Mouse (Mus musculus): ENCODE measurements around the gene Akap10. TPM values are rescaled to one million over a fixed set of nuclear protein-coding genes. Genes with fewer than 3 reads are reported as not detected.
A peak's percentile ranks its signal among the peaks of the same experiment; 100 is the strongest.

Gene Akap10
- 30.3 and 36.2 TPM in 2 replicates for total RNA-seq (2014; fragmentation: Nextera tagmentation)
- 33.3 and 34.3 TPM in 2 replicates for total RNA-seq (2017)
- polyA plus RNA-seq (2012) = 20.4 and 27.2 TPM in 2 replicates

- DNase-seq (ENCODE audit: low spot score) = peak; percentile 90
- H3K36me3 ChIP-seq (replicated peaks) = peaks cover 20% of the 10 kb centered on the region
- H3K4me3 ChIP-seq (ENCODE audit: low read depth, low read length) = peak within 1 kb of the TSS; percentile 96
- peaks cover 36% of the 10 kb centered on the region for H3K4me1 ChIP-seq (ENCODE audit: insufficient read depth, low read depth, low read length)
- no peaks in the 10 kb centered on the region for H3K27me3 ChIP-seq (ENCODE audit: insufficient read depth, low read length)
- peak; percentile 76 for ATAC-seq (ENCODE audit: extremely low read depth, insufficient number of reproducible peaks, low FRiP score, poor library complexity, severe bottlenecking)
- TF ChIP-seq TAL1 (conservative IDR thresholded peaks at IDR 0.05; ENCODE audit: low read depth, low read length) = no peak
- TF ChIP-seq POLR2AphosphoS5 (IDR thresholded peaks at IDR 0.05; ENCODE audit: insufficient replicate concordance, low read depth, low read length) = no peak
- TF ChIP-seq GATA2 (IDR thresholded peaks at IDR 0.05; ENCODE audit: borderline replicate concordance, low read depth, low read length) = no peak
- no peak for TF ChIP-seq GATA1 (IDR thresholded peaks at IDR 0.05; ENCODE audit: borderline replicate concordance, low read length)
- TF ChIP-seq CTCF (IDR thresholded peaks at IDR 0.05; ENCODE audit: low read depth, low read length) = no peak
- H3K9me3 ChIP-seq (replicated peaks) = no peaks in the 10 kb centered on the region
Observed at GRCm38 (mm10) chr11:61930098-61930517, at the start of gene Akap10. Gene Akap10, minus strand, starts transcription at chr11:61930252.

GRCm38 (mm10) chr11:61975783-61976182 lies 45.7 kb upstream of the Akap10 start:
- Histone ChIP-seq H3K4me3 (ENCODE audit: low read depth, low read length) (no peak overlapping the region), H3K9me3 (replicated peaks) (no peaks in the 10 kb centered on the region), H3K27me3 (ENCODE audit: insufficient read depth, low read length) (no peaks in the 10 kb centered on the region), H3K4me1 (ENCODE audit: insufficient read depth, low read depth, low read length) (peaks cover 21% of the 10 kb centered on the region), H3K36me3 (replicated peaks) (no peaks in the 10 kb centered on the region)
- no peak for ATAC-seq (ENCODE audit: extremely low read depth, insufficient number of reproducible peaks, low FRiP score, poor library complexity, severe bottlenecking)
- DNase-seq (ENCODE audit: low spot score) = no peak
- TF ChIP-seq GATA2 (IDR thresholded peaks at IDR 0.05; ENCODE audit: borderline replicate concordance, low read depth, low read length) (no peak), TAL1 (conservative IDR thresholded peaks at IDR 0.05; ENCODE audit: low read depth, low read length) (no peak), GATA1 (IDR thresholded peaks at IDR 0.05; ENCODE audit: borderline replicate concordance, low read length) (no peak), CTCF (IDR thresholded peaks at IDR 0.05; ENCODE audit: low read depth, low read length) (no peak), POLR2AphosphoS5 (IDR thresholded peaks at IDR 0.05; ENCODE audit: insufficient replicate concordance, low read depth, low read length) (no peak)

- ATAC-seq (ENCODE audit: extremely low read depth, insufficient number of reproducible peaks, low FRiP score, poor library complexity, severe bottlenecking) (no peak), DNase-seq (ENCODE audit: low spot score) (no peak)
- H3K4me3 ChIP-seq (ENCODE audit: low read depth, low read length) = no peak overlapping the region
- H3K9me3 ChIP-seq (replicated peaks) = no peaks in the 10 kb centered on the region
- no peak for TF ChIP-seq GATA1 (IDR thresholded peaks at IDR 0.05; ENCODE audit: borderline replicate concordance, low read length)
- TF ChIP-seq POLR2AphosphoS5 (IDR thresholded peaks at IDR 0.05; ENCODE audit: insufficient replicate concordance, low read depth, low read length) = no peak
- TF ChIP-seq TAL1 (conservative IDR thresholded peaks at IDR 0.05; ENCODE audit: low read depth, low read length) = no peak
- no peak for TF ChIP-seq CTCF (IDR thresholded peaks at IDR 0.05; ENCODE audit: low read depth, low read length)
- no peak for TF ChIP-seq GATA2 (IDR thresholded peaks at IDR 0.05; ENCODE audit: borderline replicate concordance, low read depth, low read length)
- H3K27me3 ChIP-seq (ENCODE audit: insufficient read depth, low read length) = 0 out of 2 replicates have a peak, but pooled peaks cover 5% of the 10 kb centered on the region
- H3K4me1 ChIP-seq (ENCODE audit: insufficient read depth, low read depth, low read length) = peaks cover 23% of the 10 kb centered on the region
- no peaks in the 10 kb centered on the region for H3K36me3 ChIP-seq (replicated peaks)
Observed at GRCm38 (mm10) chr11:61974106-61974707, 44.2 kb upstream of the Akap10 start.

- Histone ChIP-seq H3K4me3 (ENCODE audit: low read depth, low read length) (no peak overlapping the region), H3K9me3 (replicated peaks) (no peaks in the 10 kb centered on the region), H3K36me3 (replicated peaks) (no peaks in the 10 kb centered on the region), H3K4me1 (ENCODE audit: insufficient read depth, low read depth, low read length) (peaks cover 34% of the 10 kb centered on the region), H3K27me3 (ENCODE audit: insufficient read depth, low read length) (0 out of 2 replicates have a peak, but pooled peaks cover 5% of the 10 kb centered on the region)
- no peak for TF ChIP-seq CTCF (IDR thresholded peaks at IDR 0.05; ENCODE audit: low read depth, low read length)
- TF ChIP-seq POLR2AphosphoS5 (IDR thresholded peaks at IDR 0.05; ENCODE audit: insufficient replicate concordance, low read depth, low read length) = no peak
- no peak for TF ChIP-seq GATA1 (IDR thresholded peaks at IDR 0.05; ENCODE audit: borderline replicate concordance, low read length)
- TF ChIP-seq TAL1 (conservative IDR thresholded peaks at IDR 0.05; ENCODE audit: low read depth, low read length) = no peak
- TF ChIP-seq GATA2 (IDR thresholded peaks at IDR 0.05; ENCODE audit: borderline replicate concordance, low read depth, low read length) = no peak
- DNase-seq (ENCODE audit: low spot score) (no peak), ATAC-seq (ENCODE audit: extremely low read depth, insufficient number of reproducible peaks, low FRiP score, poor library complexity, severe bottlenecking) (no peak)
Observed at GRCm38 (mm10) chr11:61971441-61972221, 41.6 kb upstream of the Akap10 start.

GRCm38 (mm10) chr11:61970901-61971300 lies 40.8 kb upstream of the Akap10 start:
- Histone ChIP-seq H3K4me1 (ENCODE audit: insufficient read depth, low read depth, low read length) (peaks cover 32% of the 10 kb centered on the region), H3K27me3 (ENCODE audit: insufficient read depth, low read length) (0 out of 2 replicates have a peak, but pooled peaks cover 5% of the 10 kb centered on the region), H3K9me3 (replicated peaks) (no peaks in the 10 kb centered on the region), H3K4me3 (ENCODE audit: low read depth, low read length) (no peak overlapping the region), H3K36me3 (replicated peaks) (no peaks in the 10 kb centered on the region)
- DNase-seq (ENCODE audit: low spot score) (no peak), ATAC-seq (ENCODE audit: extremely low read depth, insufficient number of reproducible peaks, low FRiP score, poor library complexity, severe bottlenecking) (no peak)
- no peak for TF ChIP-seq TAL1 (conservative IDR thresholded peaks at IDR 0.05; ENCODE audit: low read depth, low read length)
- no peak for TF ChIP-seq GATA1 (IDR thresholded peaks at IDR 0.05; ENCODE audit: borderline replicate concordance, low read length)
- TF ChIP-seq GATA2 (IDR thresholded peaks at IDR 0.05; ENCODE audit: borderline replicate concordance, low read depth, low read length) = no peak
- TF ChIP-seq POLR2AphosphoS5 (IDR thresholded peaks at IDR 0.05; ENCODE audit: insufficient replicate concordance, low read depth, low read length) = no peak

DNA sequence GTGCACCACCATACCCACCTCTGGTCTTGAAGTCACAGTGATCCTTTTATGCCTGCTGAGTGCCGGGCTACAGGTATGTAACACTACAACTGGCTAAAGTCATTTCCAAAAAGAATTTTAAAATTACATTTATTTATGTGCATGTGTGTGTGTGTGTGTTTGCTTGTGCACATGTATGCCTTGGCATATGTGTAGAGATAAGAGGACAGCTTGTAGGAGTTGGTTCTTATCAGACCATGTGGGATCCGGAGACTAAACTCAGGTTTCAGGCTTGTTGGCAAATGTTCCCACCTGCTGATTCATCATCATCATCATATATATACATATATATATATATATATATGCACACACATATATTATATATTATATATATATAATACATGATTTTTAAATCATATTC lies 38.8 kb upstream of the Akap10 start:
- Histone ChIP-seq H3K4me1 (ENCODE audit: insufficient read depth, low read depth, low read length) (peaks cover 31% of the 10 kb centered on the region), H3K36me3 (replicated peaks) (peaks cover 3% of the 10 kb centered on the region), H3K4me3 (ENCODE audit: low read depth, low read length) (no peak overlapping the region), H3K9me3 (replicated peaks) (no peaks in the 10 kb centered on the region), H3K27me3 (ENCODE audit: insufficient read depth, low read length) (0 out of 2 replicates have a peak, but pooled peaks cover 5% of the 10 kb centered on the region)
- DNase-seq (ENCODE audit: low spot score) (no peak), ATAC-seq (ENCODE audit: extremely low read depth, insufficient number of reproducible peaks, low FRiP score, poor library complexity, severe bottlenecking) (no peak)
- no peak for TF ChIP-seq TAL1 (conservative IDR thresholded peaks at IDR 0.05; ENCODE audit: low read depth, low read length)
- TF ChIP-seq GATA1 (IDR thresholded peaks at IDR 0.05; ENCODE audit: borderline replicate concordance, low read length) = no peak
- no peak for TF ChIP-seq CTCF (IDR thresholded peaks at IDR 0.05; ENCODE audit: low read depth, low read length)
- TF ChIP-seq POLR2AphosphoS5 (IDR thresholded peaks at IDR 0.05; ENCODE audit: insufficient replicate concordance, low read depth, low read length) = no peak
- TF ChIP-seq GATA2 (IDR thresholded peaks at IDR 0.05; ENCODE audit: borderline replicate concordance, low read depth, low read length) = no peak

Measured in G1E (cell line).